Mouse (Mus musculus) intestine, postnatal 0 days (tissue): ENCODE measurements around the gene Tnfrsf14. TPM values are rescaled to one million over a fixed set of nuclear protein-coding genes. Genes with fewer than 3 reads are reported as not detected.

Experiments
- ATAC-seq: fragments of 200-750 bp; cut with Nextera tagmentation; 2 replicates; pipeline ENCODE4 v1.8.0; 2017; ENCODE audit warnings: mild to moderate bottlenecking, moderate TSS enrichment, moderate library complexity
- H3K27ac ChIP-seq: fragments of 300-500 bp; sonication (generic); 2 replicates; pipeline ENCODE4 v1.5.1; 2014; ENCODE audit warnings: mild to moderate bottlenecking, low read depth, low read length, moderate library complexity
- H3K27me3 ChIP-seq: fragments of 300-500 bp; sonication (generic); replicated peaks from 2 replicates; pipeline ENCODE4 v1.6.1; 2014; ENCODE audit warnings: low read length, mixed read lengths; ENCODE audit not compliant: control insufficient read depth, insufficient read depth
- H3K36me3 ChIP-seq: fragments of 300-500 bp; sonication (generic); 2 replicates; pipeline ENCODE4 v1.6.1; 2014; ENCODE audit warnings: mild to moderate bottlenecking, moderate library complexity; ENCODE audit not compliant: control insufficient read depth, insufficient read depth
- H3K4me1 ChIP-seq: fragments of 300-500 bp; sonication (generic); replicated peaks from 2 replicates; pipeline ENCODE4 v1.6.1; 2014; ENCODE audit warnings: antibody characterized with exemption, low read length, mixed read lengths; ENCODE audit not compliant: control insufficient read depth, insufficient read depth
- H3K4me2 ChIP-seq: fragments of 300-500 bp; sonication (generic); replicated peaks from 2 replicates; pipeline ENCODE4 v1.6.1; 2014; ENCODE audit warnings: low read depth, mild to moderate bottlenecking, moderate library complexity
- H3K4me3 ChIP-seq: fragments of 300-500 bp; sonication (generic); 2 replicates; pipeline ENCODE4 v1.5.1; 2014; ENCODE audit warnings: low read depth, low read length
- H3K9ac ChIP-seq: fragments of 300-500 bp; sonication (generic); 2 replicates; pipeline ENCODE4 v1.6.1; 2014; ENCODE audit warnings: mild to moderate bottlenecking, low read depth, low read length
- H3K9me3 ChIP-seq: fragments of 300-500 bp; sonication (generic); 2 replicates; pipeline ENCODE4 v1.6.1; 2016; ENCODE audit warnings: mixed run types; ENCODE audit not compliant: control insufficient read depth
- CTCF ChIP-seq: sonication (generic); IDR thresholded peaks from 2 replicates; pipeline ENCODE4 v1.5.1; 2016; ENCODE audit warnings: low read depth, mild to moderate bottlenecking, control low read depth, antibody characterized with exemption, moderate library complexity
- WGBS: fragments of 180-500 bp; shearing (Covaris S2); extraction: QIAGEN DNeasy Blood & Tissue Kit; methylation state at CpG from one replicate; pipeline ENCODE4 v1.1.7; 2014; 5-methylcytosine and 5-hydroxymethylcytosine counted together
- polyA plus RNA-seq: library from polyadenylated mRNA; unstranded; fragments of >200 nt; fragmentation: Nextera tagmentation; extraction: Ambion mirVana; gene quantifications from 2 replicates; pipeline ENCODE4 v1.2.1, GENCODE M21; 2015

Gene Tnfrsf14
- polyA plus RNA-seq, 1 experiment from 2014 or later, result 1.9 TPM

- Histone ChIP-seq H3K36me3 (peaks cover 1% of the 10 kb centered on the region; the same call in 1 of the 2 replicates), H3K4me2 (peak within 1 kb of the TSS; percentile 90), H3K9me3 (no peaks in the 10 kb centered on the region), H3K4me3 (peak within 1 kb of the TSS; percentile 64), H3K4me1 (peaks cover 13% of the 10 kb centered on the region), H3K9ac (peak within 1 kb of the TSS; percentile 62), H3K27ac (peak within 1 kb of the TSS; percentile 43), H3K27me3 (peaks cover 39% of the 10 kb centered on the region)
- peak; percentile 92 for ATAC-seq
- under 1% methylated on average over 66 of the region's 66 CpGs for WGBS
- TF ChIP-seq CTCF, result no peak
Observed at GRCm38 (mm10) chr4:154963901-154964580, 35.7 kb upstream of the Tnfrsf14 start, which contains the start of gene Pank4. Pank4 (plus strand) TSS chr4:154964123.

- H3K9me3 ChIP-seq, result no peaks in the 10 kb centered on the region
- peaks cover 13% of the 10 kb centered on the region for H3K4me1 ChIP-seq
- H3K4me2 ChIP-seq, result peak overlapping the region; percentile 90
- H3K36me3 ChIP-seq, result no peaks in the 10 kb centered on the region; the same call in 1 of the 2 replicates
- WGBS, result 53% methylated on average over 11 of the region's 11 CpGs
- no peak for TF ChIP-seq CTCF
- no peak for ATAC-seq
- peak overlapping the region; percentile 64 for H3K4me3 ChIP-seq
- peaks cover 46% of the 10 kb centered on the region for H3K27me3 ChIP-seq
- no peak overlapping the region for H3K27ac ChIP-seq
- no peak overlapping the region for H3K9ac ChIP-seq
Observed at GRCm38 (mm10) chr4:154963190-154963836, 35.0 kb upstream of the Tnfrsf14 start.

GRCm38 (mm10) chr4:154962683-154963082 lies 34.3 kb upstream of the Tnfrsf14 start:
- Histone ChIP-seq H3K27me3 (peaks cover 52% of the 10 kb centered on the region), H3K36me3 (no peaks in the 10 kb centered on the region; the same call in 1 of the 2 replicates), H3K27ac (no peak overlapping the region), H3K4me1 (peaks cover 17% of the 10 kb centered on the region), H3K4me2 (no peak overlapping the region), H3K9me3 (no peaks in the 10 kb centered on the region), H3K4me3 (no peak overlapping the region), H3K9ac (no peak overlapping the region)
- ATAC-seq, result no peak
- TF ChIP-seq CTCF, result no peak
- WGBS, result 85% methylated on average over 7 of the region's 7 CpGs

GRCm38 (mm10) chr4:154961911-154962310 lies 33.5 kb upstream of the Tnfrsf14 start:
- Histone ChIP-seq H3K9me3 (no peaks in the 10 kb centered on the region), H3K4me2 (peak overlapping the region; percentile 85), H3K36me3 (no peaks in the 10 kb centered on the region), H3K4me1 (peaks cover 17% of the 10 kb centered on the region), H3K9ac (no peak overlapping the region), H3K4me3 (peak overlapping the region; percentile 50), H3K27me3 (peaks cover 59% of the 10 kb centered on the region), H3K27ac (no peak overlapping the region)
- WGBS, result 29% methylated on average over 13 of the region's 13 CpGs
- TF ChIP-seq CTCF, result no peak
- no peak for ATAC-seq

GRCm38 (mm10) chr4:154961226-154961738 lies 32.9 kb upstream of the Tnfrsf14 start:
- peaks cover 17% of the 10 kb centered on the region for H3K4me1 ChIP-seq
- ATAC-seq, result no peak
- peak; percentile 45 for TF ChIP-seq CTCF
- no peaks in the 10 kb centered on the region for H3K36me3 ChIP-seq
- H3K4me3 ChIP-seq, result peak overlapping the region; percentile 50
- H3K9me3 ChIP-seq, result no peaks in the 10 kb centered on the region
- 1% methylated on average over 47 of the region's 47 CpGs for WGBS
- H3K9ac ChIP-seq, result peak overlapping the region; percentile 18; the same call in 1 of the 2 replicates
- peak overlapping the region; percentile 85 for H3K4me2 ChIP-seq
- H3K27me3 ChIP-seq, result peaks cover 59% of the 10 kb centered on the region
- no peak overlapping the region for H3K27ac ChIP-seq

- Histone ChIP-seq H3K4me2 (peak within 1 kb of the TSS; percentile 85), H3K27me3 (peaks cover 59% of the 10 kb centered on the region), H3K4me1 (peaks cover 17% of the 10 kb centered on the region), H3K9ac (peak within 1 kb of the TSS; percentile 18; the same call in 1 of the 2 replicates), H3K27ac (no peak within 1 kb of the TSS), H3K9me3 (no peaks in the 10 kb centered on the region), H3K4me3 (peak within 1 kb of the TSS; percentile 50), H3K36me3 (no peaks in the 10 kb centered on the region)
- TF ChIP-seq CTCF, result no peak
- under 1% methylated on average over 54 of the region's 65 CpGs for WGBS
- ATAC-seq, result no peak
Observed at GRCm38 (mm10) chr4:154960690-154961225, 32.4 kb upstream of the Tnfrsf14 start, which contains the start of gene Hes5. Hes5 (plus strand) TSS chr4:154960923.
